Mouse (Mus musculus) brain, embryonic 14.5 days (tissue): Measurements from ENCODE around the gene Cox17.

Experiments used
- CTCF ChIP-seq: fragments of 200-500 bp; IDR thresholded peaks from 2 replicates; pipeline ENCODE4 v1.5.1; 2012; ENCODE audit warnings: inconsistent platforms, mild to moderate bottlenecking, moderate library complexity, borderline replicate concordance; ENCODE audit not compliant: insufficient read depth, insufficient read length; ENCODE audit errors: extremely low read depth
- POLR2A ChIP-seq: fragments of 200-500 bp; IDR thresholded peaks from 2 replicates; pipeline ENCODE4 v1.6.1; 2012; ENCODE audit warnings: mild to moderate bottlenecking, inconsistent platforms, borderline replicate concordance; ENCODE audit not compliant: poor library complexity, insufficient read depth, insufficient read length, severe bottlenecking; ENCODE audit errors: extremely low read depth

DNA sequence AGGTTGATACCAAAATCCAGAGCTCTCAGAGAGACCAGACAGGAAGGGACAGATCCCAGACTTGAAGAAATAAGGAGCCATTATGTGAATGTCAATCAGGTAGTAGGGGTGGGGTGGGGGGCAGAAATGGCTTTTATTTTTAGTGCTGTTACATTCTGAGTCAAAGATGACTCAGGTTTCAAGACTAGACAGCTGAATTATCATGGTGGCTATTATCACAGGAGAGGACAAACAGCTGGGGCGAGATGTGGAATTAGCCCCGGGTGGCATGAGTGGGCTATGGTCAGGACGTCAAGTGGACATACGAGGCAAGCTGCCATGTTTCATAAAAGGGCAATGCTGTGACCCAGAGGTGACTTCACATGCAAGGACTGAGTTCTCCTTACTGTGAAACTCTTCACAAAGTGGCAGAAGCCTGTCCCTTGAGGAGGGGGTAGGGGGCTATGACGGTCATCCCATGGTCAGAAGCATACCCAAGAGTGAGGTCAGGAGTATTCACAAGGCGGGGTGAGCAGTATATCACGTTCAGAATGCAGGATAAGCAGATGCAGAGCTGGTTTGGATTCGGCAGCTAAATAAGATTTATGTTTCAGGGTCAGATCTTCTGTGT, 42.6 kb downstream of the Cox17 start:
- no peak for TF ChIP-seq POLR2A
- TF ChIP-seq CTCF, result no peak
